Mouse (Mus musculus) liver, postnatal 0 days (tissue): ENCODE data around the gene Armh4.

Experiments
- CTCF ChIP-seq: sonication (generic); IDR thresholded peaks from 2 replicates; pipeline ENCODE4 v1.5.1; 2016; ENCODE audit warnings: antibody characterized with exemption, low read depth
- EP300 ChIP-seq: IDR thresholded peaks from 2 replicates; pipeline ENCODE4 v1.6.1; 2016; ENCODE audit warnings: antibody characterized with exemption, low read depth, mild to moderate bottlenecking

- TF ChIP-seq CTCF = no peak
- TF ChIP-seq EP300 = no peak
Measured at GRCm38 (mm10) chr14:49626055-49626454, 157.1 kb downstream of the Armh4 start.
